Mouse (Mus musculus): ENCODE results near the gene D5Ertd579e.

GRCm38 (mm10) chr5:36720219-36720618 lies 24.4 kb upstream of the D5Ertd579e start:
- TF ChIP-seq CTCF (IDR thresholded peaks at IDR 0.05; ENCODE audit: extremely low read depth, insufficient read length, insufficient replicate concordance, low read depth, low read length) (no peak), POLR2A (IDR thresholded peaks at IDR 0.05; ENCODE audit: low read depth, low read length) (no peak)
